Mouse (Mus musculus) heart, postnatal 14 days (tissue): Measurements from ENCODE around the gene Eef1a1. TPM values are rescaled to one million over a fixed set of nuclear protein-coding genes. Genes with fewer than 3 reads are reported as not detected.

Experiments
- DNase-seq, 2 experiments: peaks; one replicate each; pipeline ENCODE4 v3.0.0; 2021 to 2022
- intact Hi-C: fragments of 180-260 bp; cut with DNase I; formaldehyde crosslinking; loops from one replicate; pipeline ENCODE4 v1.15.1; 2025
- microRNA-seq, 2 experiments: library from miRNA; unstranded; fragments of <30 nt; microRNA quantifications; one replicate each; pipeline ENCODE4 v1.2.0; 2021 to 2022
- total RNA-seq, 2 experiments: library from RNA; stranded (reverse); gene quantifications; 2 replicates each; pipeline ENCODE4 v1.2.3; 2021

The Eef1a1 gene
- total RNA-seq, 2 experiments from 2014 or later = 1,986 to 2,287 TPM

- DNase-seq = no peak
- intact Hi-C loops = loop anchor here (5.0 kb wide), 1 partner anchor 77 kb away; no protein-coding TSS in a partner anchor
Measured at GRCm38 (mm10) chr9:78439426-78439825, 49.5 kb downstream of the Eef1a1 start.

- DNase-seq = no peak
- intact Hi-C loops = no loop called here
Measured at GRCm38 (mm10) chr9:78432471-78432870, 56.5 kb downstream of the Eef1a1 start.

GRCm38 (mm10) chr9:78430486-78430885 is 58.5 kb downstream of the Eef1a1 start:
- no peak for DNase-seq
- intact Hi-C loops = no loop called here

GRCm38 (mm10) chr9:78429551-78429950 is 59.4 kb downstream of the Eef1a1 start:
- no peak for DNase-seq
- intact Hi-C loops = no loop called here

GRCm38 (mm10) chr9:78428870-78429432 is 60.0 kb downstream of the Eef1a1 start:
- DNase-seq = no peak
- intact Hi-C loops = no loop called here

Small RNA genes lying within 50 kb of the gene (microRNA-seq; reads per million reads assigned to microRNA genes)
- 0 reads per million in 2 experiments for gene Gm26377

Other genes starting within 250 kb of the Eef1a1 start
- not detected for gene Gm3776, start 232.0 kb downstream of the Eef1a1 start, total RNA-seq
- not detected for gene Gm10639, start 199.2 kb downstream of the Eef1a1 start, total RNA-seq
- gene Omt2a, start 174.4 kb downstream of the Eef1a1 start, total RNA-seq = not detected
- not detected for gene Omt2b, start 161.6 kb downstream of the Eef1a1 start, total RNA-seq
- gene Gsta2, start 133.4 kb downstream of the Eef1a1 start, total RNA-seq = not detected
- not detected for gene Dppa5a, start 121.0 kb downstream of the Eef1a1 start, total RNA-seq
- gene Ooep, start 110.4 kb downstream of the Eef1a1 start, total RNA-seq = not detected
- gene Ddx43, start 93.4 kb downstream of the Eef1a1 start, total RNA-seq = not detected
- under 1 TPM; 0.45 to 0.68 TPM for gene Cgas, start 45.9 kb downstream of the Eef1a1 start, total RNA-seq
- gene Mto1, start 40.9 kb downstream of the Eef1a1 start, total RNA-seq = 10 to 100 TPM; 20.6 to 23.5 TPM
- gene Gm17324, start 40.4 kb downstream of the Eef1a1 start, total RNA-seq = not detected
- gene Slc17a5, start 98.9 kb upstream of the Eef1a1 start, total RNA-seq = 1 to 10 TPM; 5.7 to 6.9 TPM
- 1 to 10 TPM; 7.0 to 7.1 TPM for gene Cd109, start 126.4 kb upstream of the Eef1a1 start, total RNA-seq